Mouse (Mus musculus) brain, embryonic 18.5 days (tissue): Measurements from ENCODE around the gene Abhd16a.

Experiments
- DNase-seq: peaks from one replicate; pipeline ENCODE4 v3.0.0-alpha.2; 2012; ENCODE audit warnings: low read depth, low spot score

Abhd16a gene

GRCm38 (mm10) chr17:35088825-35089644 is at the start of gene Abhd16a:
Abhd16a (plus strand) TSS chr17:35089263.
- DNase-seq: peak; percentile 87

GRCm38 (mm10) chr17:35043794-35044193 is 45.3 kb upstream of the Abhd16a start:
- DNase-seq: no peak

- DNase-seq: no peak
Observed at GRCm38 (mm10) chr17:35044904-35045806, 43.9 kb upstream of the Abhd16a start.

GRCm38 (mm10) chr17:35045807-35046680 is 43.0 kb upstream of the Abhd16a start:
- no peak for DNase-seq

GRCm38 (mm10) chr17:35046681-35047455 is 42.2 kb upstream of the Abhd16a start, which contains the start of gene Msh5:
Msh5 (minus strand) TSS chr17:35046745.
- peak; percentile 89 for DNase-seq

GRCm38 (mm10) chr17:35047688-35048087 is 41.4 kb upstream of the Abhd16a start:
- DNase-seq: no peak

- no peak for DNase-seq
Observed at GRCm38 (mm10) chr17:35048149-35048931, 40.7 kb upstream of the Abhd16a start.

GRCm38 (mm10) chr17:35048932-35049440 is 40.1 kb upstream of the Abhd16a start:
- no peak for DNase-seq

- no peak for DNase-seq
Observed at GRCm38 (mm10) chr17:35049561-35050016, 39.5 kb upstream of the Abhd16a start, which contains the start of gene Clic1. Clic1 (plus strand) TSS chr17:35049966.

- DNase-seq: no peak
Observed at GRCm38 (mm10) chr17:35050126-35050750, 38.8 kb upstream of the Abhd16a start.

- DNase-seq: no peak
Observed at GRCm38 (mm10) chr17:35051156-35052086, 37.6 kb upstream of the Abhd16a start.

- no peak for DNase-seq
Observed at GRCm38 (mm10) chr17:35052271-35052798, 36.7 kb upstream of the Abhd16a start.

GRCm38 (mm10) chr17:35055691-35056495 is 33.2 kb upstream of the Abhd16a start:
- no peak for DNase-seq

GRCm38 (mm10) chr17:35057090-35057489 is 32.0 kb upstream of the Abhd16a start:
- DNase-seq: no peak

- DNase-seq: no peak
Observed at GRCm38 (mm10) chr17:35058316-35058715, 30.7 kb upstream of the Abhd16a start.
